Mouse (Mus musculus) heart, adult 2 months (tissue): ENCODE results near the gene Med16. TPM values are rescaled to one million over a fixed set of nuclear protein-coding genes. Genes with fewer than 3 reads are reported as not detected.
A peak's percentile ranks its signal among the peaks of the same experiment; 100 is the strongest.

Source experiments
- DNase-seq, 2 experiments: peaks; one replicate each; pipeline ENCODE4 v3.0.0; 2021
- H3K27ac ChIP-seq: fragments of 200-600 bp; 2 replicates; pipeline ENCODE4 v1.8.1; 2022
- H3K27me3 ChIP-seq: fragments of 200-500 bp; 2 replicates; pipeline ENCODE4 v1.6.1; 2012; ENCODE audit warnings: mild to moderate bottlenecking, low read length, inconsistent platforms, mixed read lengths; ENCODE audit not compliant: control insufficient read depth, insufficient read depth
- H3K36me3 ChIP-seq: fragments of 200-500 bp; 2 replicates; pipeline ENCODE4 v1.6.1; 2012; ENCODE audit warnings: low read length, inconsistent platforms; ENCODE audit not compliant: control insufficient read depth, insufficient read depth
- H3K4me1 ChIP-seq: fragments of 200-500 bp; 2 replicates; pipeline ENCODE4 v1.6.1; 2011; ENCODE audit warnings: low read length; ENCODE audit not compliant: control insufficient read depth, insufficient read depth
- H3K4me3 ChIP-seq: fragments of 200-600 bp; 2 replicates; pipeline ENCODE4 v1.8.1; 2022
- H3K79me2 ChIP-seq: fragments of 200-500 bp; replicated peaks from 2 replicates; pipeline ENCODE4 v1.6.1; 2012; ENCODE audit warnings: mild to moderate bottlenecking, inconsistent platforms, low read length, moderate library complexity, mixed read lengths; ENCODE audit not compliant: control insufficient read depth, insufficient read depth
- H3K9ac ChIP-seq: fragments of 200-500 bp; 2 replicates; pipeline ENCODE4 v1.6.1; 2012; ENCODE audit warnings: low read depth, mild to moderate bottlenecking, control low read depth, inconsistent platforms, low read length, mixed read lengths
- CTCF ChIP-seq: fragments of 200-600 bp; IDR thresholded peaks from 2 replicates; pipeline ENCODE4 v1.8.1; 2022; ENCODE audit warnings: antibody characterized with exemption, mild to moderate bottlenecking, moderate library complexity
- EP300 ChIP-seq: fragments of 200-500 bp; IDR thresholded peaks from 2 replicates; pipeline ENCODE4 v1.6.1; 2011; ENCODE audit warnings: low read depth, low read length, control low read depth; ENCODE audit not compliant: insufficient read depth
- POLR2A ChIP-seq: fragments of 200-500 bp; IDR thresholded peaks from 2 replicates; pipeline ENCODE4 v1.6.1; 2011; ENCODE audit warnings: mild to moderate bottlenecking, low read depth, low read length, control low read depth; ENCODE audit not compliant: insufficient read depth
- WGBS: fragments of 180-500 bp; shearing (Covaris S2); methylation state at CpG from one replicate; pipeline ENCODE4 v1.1.7; 2018; 5-methylcytosine and 5-hydroxymethylcytosine counted together
- intact Hi-C: fragments of 180-260 bp; cut with DNase I; formaldehyde crosslinking; loops from one replicate; pipeline ENCODE4 v1.15.1; 2025
- polyA plus RNA-seq: library from polyadenylated mRNA; depleted of rRNA; stranded (reverse); fragments of >200 nt; gene quantifications from 2 replicates; pipeline ENCODE4 v1.2.3, GENCODE M21; 2012
- total RNA-seq, 2 experiments: library from RNA; stranded (reverse); gene quantifications; 2 replicates each; pipeline ENCODE4 v1.2.3; 2021

Gene Med16
- total and polyA plus RNA-seq, 3 experiments = 40.8 to 62.4 (median 54.1) TPM

- DNase-seq = no peak
- Histone ChIP-seq H3K4me3 (no peak overlapping the region), H3K9ac (no peak overlapping the region)
Observed at GRCm38 (mm10) chr10:79934794-79935569, 26.3 kb upstream of the Med16 start.

DNA sequence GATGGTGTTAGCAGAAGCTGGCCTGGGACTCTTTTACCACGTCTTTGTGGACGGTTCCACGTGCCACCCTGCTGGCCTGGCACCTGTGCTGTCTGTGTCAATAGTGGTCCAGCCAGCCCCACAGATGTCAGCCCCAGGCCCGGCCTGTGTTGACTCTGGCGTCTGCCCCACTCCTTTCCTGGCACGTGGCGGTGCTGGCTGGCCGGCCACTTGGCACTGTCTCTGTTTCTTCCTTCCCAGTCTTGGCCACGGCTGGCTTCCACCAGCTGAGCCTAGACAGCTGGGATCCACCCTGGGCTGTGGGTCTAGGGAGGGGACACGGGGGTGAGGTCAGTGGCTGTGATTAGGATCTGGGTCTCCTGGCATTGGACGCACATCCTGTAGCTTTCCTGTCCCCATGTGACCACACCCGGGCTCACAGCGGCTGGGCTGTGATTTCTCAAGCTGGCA lies 25.6 kb upstream of the Med16 start:
- peak; percentile 89 to 92 for DNase-seq
- Histone ChIP-seq H3K27me3 (no peaks in the 10 kb centered on the region), H3K4me1 (peaks cover 31% of the 10 kb centered on the region), H3K36me3 (no peaks in the 10 kb centered on the region), H3K27ac (peak overlapping the region; percentile 53; the same call in 1 of the 2 replicates), H3K9ac (no peak overlapping the region), H3K4me3 (no peak overlapping the region), H3K79me2 (no peaks in the 10 kb centered on the region)
- WGBS = 13% methylated on average over 13 of the region's 13 CpGs
- intact Hi-C loops = no loop called here
- no peak for TF ChIP-seq POLR2A
- TF ChIP-seq EP300 = peak; percentile 99
- TF ChIP-seq CTCF = no peak

More at GRCm38 (mm10) chr10:79934794-79935569, 26.3 kb upstream of the Med16 start:
- no peaks in the 10 kb centered on the region for H3K36me3 ChIP-seq
- no peaks in the 10 kb centered on the region for H3K27me3 ChIP-seq
- WGBS = 83% methylated on average over 16 of the region's 16 CpGs
- peaks cover 31% of the 10 kb centered on the region for H3K4me1 ChIP-seq
- intact Hi-C loops = no loop called here
- no peak overlapping the region for H3K27ac ChIP-seq
- TF ChIP-seq POLR2A (no peak), EP300 (no peak), CTCF (no peak)
- no peaks in the 10 kb centered on the region for H3K79me2 ChIP-seq

DNA sequence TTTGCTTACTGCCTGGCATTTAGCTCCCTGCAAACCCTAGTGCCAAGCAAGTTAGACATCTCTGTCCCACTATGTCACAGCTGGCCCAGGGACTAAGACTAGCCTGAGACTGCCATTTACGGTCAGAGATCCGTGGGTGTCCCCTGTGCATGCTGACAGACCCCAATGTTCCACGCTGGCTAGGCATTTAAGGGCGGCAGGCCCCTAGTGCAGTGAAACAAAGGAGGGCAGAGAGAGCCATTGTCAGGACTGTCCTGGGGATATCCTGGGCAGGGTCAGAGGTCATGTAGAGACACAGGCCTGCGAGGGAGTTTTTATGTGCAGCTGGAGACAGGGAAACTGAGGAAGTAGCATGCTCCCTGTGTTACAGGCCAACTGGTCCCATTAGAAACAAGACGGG lies 25.1 kb upstream of the Med16 start:
- Histone ChIP-seq H3K4me1 (peaks cover 31% of the 10 kb centered on the region), H3K27me3 (no peaks in the 10 kb centered on the region), H3K4me3 (no peak overlapping the region), H3K36me3 (no peaks in the 10 kb centered on the region), H3K79me2 (no peaks in the 10 kb centered on the region), H3K27ac (peak overlapping the region; percentile 53; the same call in 1 of the 2 replicates), H3K9ac (no peak overlapping the region)
- intact Hi-C loops = no loop called here
- TF ChIP-seq EP300 = no peak
- TF ChIP-seq POLR2A = no peak
- no peak for TF ChIP-seq CTCF
- DNase-seq = no peak
- WGBS = 46% methylated on average over 6 of the region's 6 CpGs

GRCm38 (mm10) chr10:79933145-79933679 lies 24.5 kb upstream of the Med16 start:
- Histone ChIP-seq H3K79me2 (no peaks in the 10 kb centered on the region), H3K4me3 (no peak overlapping the region), H3K9ac (no peak overlapping the region), H3K27me3 (no peaks in the 10 kb centered on the region), H3K36me3 (no peaks in the 10 kb centered on the region), H3K4me1 (peaks cover 31% of the 10 kb centered on the region), H3K27ac (peak overlapping the region; percentile 28)
- intact Hi-C loops = no loop called here
- TF ChIP-seq EP300 = no peak
- TF ChIP-seq POLR2A = no peak
- TF ChIP-seq CTCF = no peak
- 53% methylated on average over 9 of the region's 9 CpGs for WGBS
- DNase-seq = peak in 1 of 2 experiments; percentile 55

DNA sequence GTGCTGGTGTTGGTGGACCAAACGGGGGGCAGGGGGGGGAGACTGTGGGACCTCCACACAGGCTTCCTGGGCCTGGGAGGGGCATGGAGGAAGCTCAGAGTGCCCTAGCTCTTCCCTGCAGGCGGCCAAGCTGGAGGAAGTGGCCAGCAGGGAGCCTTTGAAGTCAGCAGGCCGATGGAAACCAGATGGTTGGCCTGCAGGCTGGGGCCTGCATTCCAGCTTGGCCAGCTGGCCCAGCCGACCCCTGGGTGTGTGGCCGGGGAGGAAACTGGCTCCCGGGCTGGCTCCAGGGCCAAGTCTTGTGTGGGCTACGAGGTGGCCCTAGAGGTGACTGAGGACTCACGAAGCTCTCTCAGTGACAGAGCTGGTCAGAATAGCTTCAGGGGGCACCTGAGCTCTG lies 24.0 kb upstream of the Med16 start:
- H3K79me2 ChIP-seq = no peaks in the 10 kb centered on the region
- no peak for TF ChIP-seq POLR2A
- peak; percentile 73; the same call in 1 of the 2 replicates for TF ChIP-seq EP300
- 0 out of 2 replicates have a peak, but pooled peaks have one; percentile 2 for TF ChIP-seq CTCF
- WGBS = 26% methylated on average over 8 of the region's 8 CpGs
- H3K27ac ChIP-seq = peak overlapping the region; percentile 28
- no peak overlapping the region for H3K9ac ChIP-seq
- H3K27me3 ChIP-seq = no peaks in the 10 kb centered on the region
- no peak overlapping the region for H3K4me3 ChIP-seq
- peak; percentile 79 to 85 for DNase-seq
- peaks cover 31% of the 10 kb centered on the region for H3K4me1 ChIP-seq
- H3K36me3 ChIP-seq = no peaks in the 10 kb centered on the region
- intact Hi-C loops = no loop called here

- Histone ChIP-seq H3K79me2 (no peaks in the 10 kb centered on the region), H3K36me3 (no peaks in the 10 kb centered on the region), H3K4me3 (no peak overlapping the region), H3K27ac (no peak overlapping the region), H3K9ac (no peak overlapping the region), H3K4me1 (peaks cover 29% of the 10 kb centered on the region), H3K27me3 (no peaks in the 10 kb centered on the region)
- intact Hi-C loops = no loop called here
- DNase-seq = no peak
- WGBS = 88% methylated on average over 9 of the region's 9 CpGs
- no peak for TF ChIP-seq CTCF
- TF ChIP-seq EP300 = no peak
- TF ChIP-seq POLR2A = no peak
Observed at GRCm38 (mm10) chr10:79931797-79932196, 23.1 kb upstream of the Med16 start.
